Mouse (Mus musculus): ENCODE measurements at regions not wholly inside any gene's neighbourhood (a gene's known extent, or its start where the extent isn't known, plus 50 kb on each side); places are given as distances from the start of the nearest gene placed in this dataset.

DNA sequence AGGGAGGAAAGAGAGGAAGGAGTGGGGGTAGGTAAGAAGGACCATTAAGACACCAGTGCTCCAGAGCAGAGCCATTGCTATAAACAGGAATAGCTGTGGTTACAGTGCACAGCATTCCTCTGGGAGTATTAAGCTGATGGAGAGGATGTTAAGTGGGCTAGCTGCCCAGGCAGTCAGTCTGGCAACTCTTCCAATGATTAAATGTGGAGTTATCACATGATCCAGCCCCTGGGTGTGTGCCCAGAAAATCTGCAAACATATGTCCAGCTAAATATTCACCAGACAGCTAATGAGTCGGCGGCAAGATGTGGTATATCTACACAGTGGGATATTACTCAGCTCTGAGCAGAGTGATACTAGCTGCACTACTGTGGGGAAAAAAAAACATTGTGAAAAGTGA is 229.7 kb downstream of the Ankrd50 start:
- H3K27me3 ChIP-seq (ENCODE audit: control insufficient read depth, insufficient read depth, low read length): no peaks in the 10 kb centered on the region
- no peak overlapping the region for H3K27ac ChIP-seq
- H3K4me3 ChIP-seq (replicated peaks; ENCODE audit: low read length): no peak overlapping the region
- DNase-seq (ENCODE audit: low spot score) (peak; percentile 53), ATAC-seq (ENCODE audit: low FRiP score) (peak; percentile 70; the same call in 1 of the 2 replicates)
- H3K4me1 ChIP-seq (replicated peaks; ENCODE audit: control insufficient read depth, insufficient read depth, low read length): 0 out of 2 replicates have a peak, but pooled peaks cover 7% of the 10 kb centered on the region
- 53% methylated on average over 2 of the region's 2 CpGs for WGBS
- H3K9me3 ChIP-seq (ENCODE audit: control insufficient read depth, low read length): no peaks in the 10 kb centered on the region
- no peak overlapping the region for H3K4me2 ChIP-seq (replicated peaks)
- H3K9ac ChIP-seq: no peak overlapping the region
- no peaks in the 10 kb centered on the region for H3K36me3 ChIP-seq (replicated peaks; ENCODE audit: control insufficient read depth, insufficient read depth)

DNA sequence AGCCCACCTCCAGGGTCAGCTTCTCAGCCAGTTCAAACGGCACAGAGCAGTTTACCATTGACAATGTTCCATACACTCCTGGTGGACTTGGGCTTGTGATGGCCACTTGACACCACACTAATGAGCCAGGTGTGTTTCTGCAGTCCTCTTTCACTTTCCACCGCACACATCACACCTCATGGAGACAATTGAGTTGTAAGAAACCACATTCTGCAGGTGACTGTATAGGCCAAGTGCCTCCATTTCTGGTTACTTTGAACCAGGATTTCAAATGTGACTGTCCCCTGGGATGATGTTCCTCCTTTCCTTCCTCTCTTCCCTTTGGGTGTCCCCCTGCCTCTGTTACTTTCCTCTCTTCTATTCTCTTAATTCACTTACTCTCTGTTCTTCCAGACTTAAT is 233.1 kb downstream of the Ankrd50 start:
- Histone ChIP-seq H3K9ac (no peak overlapping the region), H3K4me1 (replicated peaks; ENCODE audit: control insufficient read depth, insufficient read depth, low read length) (no peaks in the 10 kb centered on the region), H3K36me3 (replicated peaks; ENCODE audit: control insufficient read depth, insufficient read depth) (no peaks in the 10 kb centered on the region), H3K27ac (no peak overlapping the region), H3K9me3 (ENCODE audit: control insufficient read depth, low read length) (no peaks in the 10 kb centered on the region), H3K4me3 (replicated peaks; ENCODE audit: low read length) (no peak overlapping the region), H3K4me2 (replicated peaks) (no peak overlapping the region), H3K27me3 (ENCODE audit: control insufficient read depth, insufficient read depth, low read length) (no peaks in the 10 kb centered on the region)
- ATAC-seq (ENCODE audit: low FRiP score) (no peak), DNase-seq (ENCODE audit: low spot score) (no peak)
- WGBS: 85% methylated on average over 2 of the region's 2 CpGs

DNA sequence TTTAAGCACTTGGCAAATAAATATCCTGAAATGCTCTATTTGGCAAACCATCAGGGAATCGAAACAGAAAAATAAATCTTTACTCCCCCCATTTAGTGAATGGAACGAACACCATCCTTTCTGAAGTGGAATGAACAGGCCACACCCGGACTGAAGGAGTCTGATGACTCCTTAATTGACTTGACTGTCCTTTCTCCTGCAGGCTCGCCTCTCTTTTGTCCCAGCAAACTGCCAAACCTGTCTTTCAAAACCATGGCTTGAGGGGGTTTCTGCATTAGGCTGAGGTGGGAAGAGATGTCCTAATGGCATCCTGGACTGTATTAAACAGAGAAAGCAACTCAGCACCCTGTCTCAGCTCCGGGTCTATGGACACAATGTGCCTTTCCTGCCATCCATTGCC is 234.1 kb downstream of the Ankrd50 start:
- Histone ChIP-seq H3K4me1 (replicated peaks; ENCODE audit: control insufficient read depth, insufficient read depth, low read length) (no peaks in the 10 kb centered on the region), H3K27ac (no peak overlapping the region), H3K9ac (no peak overlapping the region), H3K4me2 (replicated peaks) (no peak overlapping the region), H3K36me3 (replicated peaks; ENCODE audit: control insufficient read depth, insufficient read depth) (no peaks in the 10 kb centered on the region), H3K4me3 (replicated peaks; ENCODE audit: low read length) (no peak overlapping the region), H3K27me3 (ENCODE audit: control insufficient read depth, insufficient read depth, low read length) (no peaks in the 10 kb centered on the region), H3K9me3 (ENCODE audit: control insufficient read depth, low read length) (no peaks in the 10 kb centered on the region)
- no peak for ATAC-seq (ENCODE audit: low FRiP score)
- 80% methylated on average over 5 of the region's 5 CpGs for WGBS
- no peak for DNase-seq (ENCODE audit: low spot score)

GRCm38 (mm10) chr3:38248941-38249340 is 235.7 kb downstream of the Ankrd50 start:
- H3K4me2 ChIP-seq (replicated peaks): no peak overlapping the region
- no peak overlapping the region for H3K9ac ChIP-seq
- H3K4me1 ChIP-seq (replicated peaks; ENCODE audit: control insufficient read depth, insufficient read depth, low read length): no peaks in the 10 kb centered on the region
- H3K4me3 ChIP-seq (replicated peaks; ENCODE audit: low read length): no peak overlapping the region
- no peak overlapping the region for H3K27ac ChIP-seq
- ATAC-seq (ENCODE audit: low FRiP score) (no peak), DNase-seq (ENCODE audit: low spot score) (no peak)
- no peaks in the 10 kb centered on the region for H3K27me3 ChIP-seq (ENCODE audit: control insufficient read depth, insufficient read depth, low read length)
- H3K9me3 ChIP-seq (ENCODE audit: control insufficient read depth, low read length): no peaks in the 10 kb centered on the region
- no peaks in the 10 kb centered on the region for H3K36me3 ChIP-seq (replicated peaks; ENCODE audit: control insufficient read depth, insufficient read depth)
- 88% methylated on average over 1 of the region's 1 CpGs for WGBS

GRCm38 (mm10) chr3:38246439-38246838 is 238.2 kb downstream of the Ankrd50 start:
- Histone ChIP-seq H3K9ac (no peak overlapping the region), H3K4me3 (replicated peaks; ENCODE audit: low read length) (no peak overlapping the region), H3K27ac (no peak overlapping the region), H3K9me3 (ENCODE audit: control insufficient read depth, low read length) (no peaks in the 10 kb centered on the region), H3K4me2 (replicated peaks) (no peak overlapping the region), H3K36me3 (replicated peaks; ENCODE audit: control insufficient read depth, insufficient read depth) (no peaks in the 10 kb centered on the region), H3K4me1 (replicated peaks; ENCODE audit: control insufficient read depth, insufficient read depth, low read length) (no peaks in the 10 kb centered on the region), H3K27me3 (ENCODE audit: control insufficient read depth, insufficient read depth, low read length) (no peaks in the 10 kb centered on the region)
- no peak for ATAC-seq (ENCODE audit: low FRiP score)
- no peak for DNase-seq (ENCODE audit: low spot score)
- 80% methylated on average over 2 of the region's 2 CpGs for WGBS

- DNase-seq (ENCODE audit: low spot score): no peak
- ATAC-seq (ENCODE audit: low FRiP score): no peak
- Histone ChIP-seq H3K9ac (no peak overlapping the region), H3K27me3 (ENCODE audit: control insufficient read depth, insufficient read depth, low read length) (no peaks in the 10 kb centered on the region), H3K4me2 (replicated peaks) (no peak overlapping the region), H3K4me3 (replicated peaks; ENCODE audit: low read length) (no peak overlapping the region), H3K4me1 (replicated peaks; ENCODE audit: control insufficient read depth, insufficient read depth, low read length) (no peaks in the 10 kb centered on the region), H3K36me3 (replicated peaks; ENCODE audit: control insufficient read depth, insufficient read depth) (no peaks in the 10 kb centered on the region), H3K9me3 (ENCODE audit: control insufficient read depth, low read length) (no peaks in the 10 kb centered on the region), H3K27ac (no peak overlapping the region)
- 94% methylated on average over 3 of the region's 3 CpGs for WGBS
Measured at GRCm38 (mm10) chr3:38243209-38243608, 241.4 kb downstream of the Ankrd50 start.

- Histone ChIP-seq H3K4me2 (replicated peaks) (no peak overlapping the region), H3K36me3 (replicated peaks; ENCODE audit: control insufficient read depth, insufficient read depth) (no peaks in the 10 kb centered on the region), H3K4me1 (replicated peaks; ENCODE audit: control insufficient read depth, insufficient read depth, low read length) (no peaks in the 10 kb centered on the region; the same call in 1 of the 2 replicates), H3K9me3 (ENCODE audit: control insufficient read depth, low read length) (no peaks in the 10 kb centered on the region), H3K4me3 (replicated peaks; ENCODE audit: low read length) (no peak overlapping the region), H3K9ac (no peak overlapping the region), H3K27me3 (ENCODE audit: control insufficient read depth, insufficient read depth, low read length) (no peaks in the 10 kb centered on the region), H3K27ac (no peak overlapping the region)
- 85% methylated on average over 2 of the region's 2 CpGs for WGBS
- no peak for DNase-seq (ENCODE audit: low spot score)
- no peak for ATAC-seq (ENCODE audit: low FRiP score)
Measured at GRCm38 (mm10) chr3:38237616-38238015, 247.0 kb downstream of the Ankrd50 start.

DNA sequence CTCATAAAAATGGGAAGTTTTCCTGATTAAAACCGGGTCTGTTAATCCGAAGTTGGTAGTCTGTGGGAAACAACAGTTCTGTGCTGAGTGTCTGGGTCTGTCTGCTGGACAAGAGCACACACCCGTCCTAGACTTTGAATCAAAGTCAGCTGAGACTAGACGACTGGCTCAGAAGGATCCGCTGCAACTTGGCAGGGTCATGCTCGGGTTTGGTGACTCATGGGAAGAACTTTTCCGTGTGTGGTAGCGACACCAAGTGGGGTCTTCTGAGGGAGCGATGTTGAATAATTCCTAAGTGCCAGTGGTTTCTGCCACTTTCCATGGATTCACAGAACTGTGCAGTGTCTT is 248.9 kb downstream of the Ankrd50 start:
- DNase-seq (ENCODE audit: low spot score): no peak
- Histone ChIP-seq H3K36me3 (replicated peaks; ENCODE audit: control insufficient read depth, insufficient read depth) (no peaks in the 10 kb centered on the region), H3K27ac (no peak overlapping the region), H3K4me3 (replicated peaks; ENCODE audit: low read length) (no peak overlapping the region), H3K4me2 (replicated peaks) (no peak overlapping the region), H3K9ac (no peak overlapping the region), H3K27me3 (ENCODE audit: control insufficient read depth, insufficient read depth, low read length) (no peaks in the 10 kb centered on the region), H3K4me1 (replicated peaks; ENCODE audit: control insufficient read depth, insufficient read depth, low read length) (peaks cover 10% of the 10 kb centered on the region; the same call in 1 of the 2 replicates), H3K9me3 (ENCODE audit: control insufficient read depth, low read length) (no peaks in the 10 kb centered on the region)
- ATAC-seq (ENCODE audit: low FRiP score): no peak
- 89% methylated on average over 9 of the region's 9 CpGs for WGBS

GRCm38 (mm10) chr3:38235033-38235735 is 249.5 kb downstream of the Ankrd50 start:
- WGBS: 66% methylated on average over 18 of the region's 18 CpGs
- ATAC-seq (ENCODE audit: low FRiP score) (no peak), DNase-seq (ENCODE audit: low spot score) (no peak)
- H3K9me3 ChIP-seq (ENCODE audit: control insufficient read depth, low read length): no peaks in the 10 kb centered on the region
- no peaks in the 10 kb centered on the region for H3K27me3 ChIP-seq (ENCODE audit: control insufficient read depth, insufficient read depth, low read length)
- H3K4me1 ChIP-seq (replicated peaks; ENCODE audit: control insufficient read depth, insufficient read depth, low read length): peaks cover 10% of the 10 kb centered on the region; the same call in 1 of the 2 replicates
- no peak overlapping the region for H3K4me3 ChIP-seq (replicated peaks; ENCODE audit: low read length)
- no peak overlapping the region for H3K27ac ChIP-seq
- no peak overlapping the region for H3K4me2 ChIP-seq (replicated peaks)
- no peak overlapping the region for H3K9ac ChIP-seq
- H3K36me3 ChIP-seq (replicated peaks; ENCODE audit: control insufficient read depth, insufficient read depth): no peaks in the 10 kb centered on the region

- Histone ChIP-seq H3K4me2 (replicated peaks) (no peak overlapping the region), H3K36me3 (replicated peaks; ENCODE audit: control insufficient read depth, insufficient read depth) (no peaks in the 10 kb centered on the region), H3K4me1 (replicated peaks; ENCODE audit: control insufficient read depth, insufficient read depth, low read length) (peaks cover 10% of the 10 kb centered on the region; the same call in 1 of the 2 replicates), H3K27ac (no peak overlapping the region), H3K27me3 (ENCODE audit: control insufficient read depth, insufficient read depth, low read length) (no peaks in the 10 kb centered on the region), H3K4me3 (replicated peaks; ENCODE audit: low read length) (no peak overlapping the region), H3K9me3 (ENCODE audit: control insufficient read depth, low read length) (no peaks in the 10 kb centered on the region), H3K9ac (no peak overlapping the region)
- 89% methylated on average over 4 of the region's 4 CpGs for WGBS
- DNase-seq (ENCODE audit: low spot score): no peak
- ATAC-seq (ENCODE audit: low FRiP score): no peak
Measured at GRCm38 (mm10) chr3:38234534-38234933, 250.1 kb downstream of the Ankrd50 start.

All from hindbrain, embryonic 14.5 days (tissue).